Mouse (Mus musculus): ENCODE results near the gene Ezr. TPM values are rescaled to one million over a fixed set of nuclear protein-coding genes. Genes with fewer than 3 reads are reported as not detected.

The Ezr gene
- polyA plus RNA-seq, 1 experiment from 2014 or later: 176 TPM

- Histone ChIP-seq H3K9me3 (ENCODE audit: control insufficient read depth, low read depth, low read length) (no peaks in the 10 kb centered on the region), H3K36me3 (ENCODE audit: control insufficient read depth, insufficient read depth, low read length) (peaks cover 9% of the 10 kb centered on the region; the same call in 1 of the 2 replicates), H3K4me3 (ENCODE audit: low read depth, low read length) (no peak overlapping the region), H3K27ac (ENCODE audit: low read length) (no peak overlapping the region), H3K9ac (replicated peaks; ENCODE audit: low read depth, low read length) (no peak overlapping the region), H3K4me2 (replicated peaks; ENCODE audit: low read depth, low read length) (no peak overlapping the region), H3K27me3 (ENCODE audit: control insufficient read depth, insufficient read depth, low read length) (no peaks in the 10 kb centered on the region), H3K4me1 (ENCODE audit: control insufficient read depth, insufficient read depth, low read length) (peaks cover 6% of the 10 kb centered on the region; the same call in 1 of the 2 replicates)
- ATAC-seq (ENCODE audit: insufficient number of reproducible peaks, insufficient read depth, low FRiP score, low read depth): no peak
- 58% methylated on average over 9 of the region's 9 CpGs for WGBS
These were observed 22.8 kb downstream of the Ezr start for GRCm38 (mm10) chr17:6759717-6760292.

DNA sequence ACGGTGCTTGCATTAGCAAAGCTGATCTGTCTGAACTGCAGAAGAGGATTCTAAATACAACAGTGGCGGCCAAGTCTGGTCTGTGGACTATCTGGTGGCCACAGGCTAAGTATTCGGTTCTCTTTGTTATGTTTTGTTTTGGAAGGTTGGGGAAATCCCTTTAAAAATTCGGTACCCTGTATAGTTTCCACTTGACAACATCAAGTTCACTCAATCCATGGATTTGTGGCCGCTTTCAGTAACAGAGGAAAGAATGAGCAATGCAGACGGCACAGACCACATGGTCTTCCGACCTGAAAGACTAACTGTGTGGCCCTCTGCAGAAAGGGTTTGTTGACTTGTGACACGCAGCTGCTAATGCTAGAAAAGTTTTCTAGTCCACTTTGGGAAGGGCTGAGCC, 23.7 kb downstream of the Ezr start:
- Histone ChIP-seq H3K9ac (replicated peaks; ENCODE audit: low read depth, low read length) (no peak overlapping the region), H3K27ac (ENCODE audit: low read length) (no peak overlapping the region), H3K36me3 (ENCODE audit: control insufficient read depth, insufficient read depth, low read length) (peaks cover 9% of the 10 kb centered on the region; the same call in 1 of the 2 replicates), H3K4me3 (ENCODE audit: low read depth, low read length) (no peak overlapping the region), H3K27me3 (ENCODE audit: control insufficient read depth, insufficient read depth, low read length) (no peaks in the 10 kb centered on the region), H3K4me1 (ENCODE audit: control insufficient read depth, insufficient read depth, low read length) (no peaks in the 10 kb centered on the region), H3K4me2 (replicated peaks; ENCODE audit: low read depth, low read length) (no peak overlapping the region), H3K9me3 (ENCODE audit: control insufficient read depth, low read depth, low read length) (no peaks in the 10 kb centered on the region)
- 77% methylated on average over 8 of the region's 8 CpGs for WGBS
- no peak for ATAC-seq (ENCODE audit: insufficient number of reproducible peaks, insufficient read depth, low FRiP score, low read depth)

DNA sequence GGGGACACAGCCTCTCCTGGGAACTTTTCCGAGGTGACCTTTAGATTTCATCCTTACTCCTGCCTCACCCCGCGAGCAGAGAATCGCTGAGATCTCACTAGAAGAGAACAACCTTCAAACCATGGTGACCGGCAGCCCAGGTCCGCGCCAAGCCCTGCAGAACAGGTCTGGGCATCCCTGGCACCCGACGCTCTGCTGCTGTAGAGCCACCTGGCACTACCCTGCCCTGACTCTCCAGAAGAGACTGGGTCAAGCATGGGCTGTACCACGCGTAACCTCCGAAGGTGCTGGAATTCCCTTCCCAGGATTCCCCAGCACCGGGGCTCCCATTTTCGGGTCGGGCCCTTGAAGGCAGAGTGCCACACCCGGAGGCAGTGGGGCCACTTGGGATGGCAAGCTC, 24.7 kb downstream of the Ezr start:
- Histone ChIP-seq H3K4me1 (ENCODE audit: control insufficient read depth, insufficient read depth, low read length) (no peaks in the 10 kb centered on the region), H3K36me3 (ENCODE audit: control insufficient read depth, insufficient read depth, low read length) (peaks cover 12% of the 10 kb centered on the region; the same call in 1 of the 2 replicates), H3K4me2 (replicated peaks; ENCODE audit: low read depth, low read length) (no peak overlapping the region), H3K4me3 (ENCODE audit: low read depth, low read length) (no peak overlapping the region), H3K9me3 (ENCODE audit: control insufficient read depth, low read depth, low read length) (no peaks in the 10 kb centered on the region), H3K9ac (replicated peaks; ENCODE audit: low read depth, low read length) (no peak overlapping the region), H3K27ac (ENCODE audit: low read length) (no peak overlapping the region), H3K27me3 (ENCODE audit: control insufficient read depth, insufficient read depth, low read length) (no peaks in the 10 kb centered on the region)
- ATAC-seq (ENCODE audit: insufficient number of reproducible peaks, insufficient read depth, low FRiP score, low read depth): no peak
- 95% methylated on average over 16 of the region's 16 CpGs for WGBS

DNA sequence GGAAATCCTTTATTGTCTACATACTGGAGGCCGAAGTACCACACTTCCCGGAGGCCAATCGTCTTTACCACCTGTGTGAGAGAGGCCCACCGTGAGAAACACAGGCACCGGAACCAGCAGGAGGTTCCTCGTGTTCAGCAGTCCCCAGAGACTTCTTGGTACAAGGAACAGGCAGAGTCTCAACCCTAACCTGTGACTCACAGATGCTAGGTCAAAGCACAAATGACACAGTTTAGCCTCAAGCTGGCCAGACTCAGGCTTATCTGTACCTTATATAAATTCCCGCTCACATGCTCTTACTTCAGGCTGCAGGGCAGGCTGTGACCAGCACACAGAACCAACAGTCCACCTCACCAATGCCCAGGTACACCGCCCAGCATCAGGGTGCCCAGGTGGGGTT, 26.7 kb downstream of the Ezr start:
- Histone ChIP-seq H3K4me3 (ENCODE audit: low read depth, low read length) (no peak overlapping the region), H3K9ac (replicated peaks; ENCODE audit: low read depth, low read length) (no peak overlapping the region), H3K4me1 (ENCODE audit: control insufficient read depth, insufficient read depth, low read length) (no peaks in the 10 kb centered on the region), H3K9me3 (ENCODE audit: control insufficient read depth, low read depth, low read length) (no peaks in the 10 kb centered on the region), H3K4me2 (replicated peaks; ENCODE audit: low read depth, low read length) (no peak overlapping the region), H3K36me3 (ENCODE audit: control insufficient read depth, insufficient read depth, low read length) (peaks cover 18% of the 10 kb centered on the region; the same call in 1 of the 2 replicates), H3K27me3 (ENCODE audit: control insufficient read depth, insufficient read depth, low read length) (no peaks in the 10 kb centered on the region), H3K27ac (ENCODE audit: low read length) (no peak overlapping the region)
- WGBS: 61% methylated on average over 8 of the region's 8 CpGs
- ATAC-seq (ENCODE audit: insufficient number of reproducible peaks, insufficient read depth, low FRiP score, low read depth): no peak

GRCm38 (mm10) chr17:6755176-6755575, 27.4 kb downstream of the Ezr start:
- WGBS: 84% methylated on average over 9 of the region's 9 CpGs
- ATAC-seq (ENCODE audit: insufficient number of reproducible peaks, insufficient read depth, low FRiP score, low read depth): no peak
- no peak overlapping the region for H3K9ac ChIP-seq (replicated peaks; ENCODE audit: low read depth, low read length)
- H3K36me3 ChIP-seq (ENCODE audit: control insufficient read depth, insufficient read depth, low read length): peaks cover 18% of the 10 kb centered on the region; the same call in 1 of the 2 replicates
- no peak overlapping the region for H3K4me3 ChIP-seq (ENCODE audit: low read depth, low read length)
- no peaks in the 10 kb centered on the region for H3K4me1 ChIP-seq (ENCODE audit: control insufficient read depth, insufficient read depth, low read length)
- no peaks in the 10 kb centered on the region for H3K9me3 ChIP-seq (ENCODE audit: control insufficient read depth, low read depth, low read length)
- no peak overlapping the region for H3K27ac ChIP-seq (ENCODE audit: low read length)
- H3K4me2 ChIP-seq (replicated peaks; ENCODE audit: low read depth, low read length): no peak overlapping the region
- H3K27me3 ChIP-seq (ENCODE audit: control insufficient read depth, insufficient read depth, low read length): no peaks in the 10 kb centered on the region

DNA sequence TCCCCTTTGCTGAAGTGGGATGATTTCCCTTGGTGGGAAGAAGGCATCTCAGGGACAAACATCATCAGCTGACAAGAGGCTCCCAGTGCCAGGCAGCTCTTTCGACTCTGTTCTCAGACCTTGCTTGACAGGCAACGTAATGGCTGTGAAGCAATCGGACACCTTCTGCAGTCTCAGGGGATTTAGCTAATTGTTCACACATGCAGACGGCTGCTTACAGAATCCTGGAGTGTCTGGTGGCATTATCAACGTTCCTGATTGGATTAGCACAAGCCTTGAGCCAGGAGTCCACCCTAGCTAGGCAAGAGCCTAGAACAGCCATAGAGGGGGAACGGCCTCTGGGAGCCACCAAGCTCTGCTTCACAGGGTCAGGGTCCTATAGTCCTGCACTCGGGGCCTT, 30.2 kb downstream of the Ezr start:
- WGBS: 70% methylated on average over 7 of the region's 7 CpGs
- Histone ChIP-seq H3K4me3 (ENCODE audit: low read depth, low read length) (no peak overlapping the region), H3K27ac (ENCODE audit: low read length) (no peak overlapping the region), H3K4me2 (replicated peaks; ENCODE audit: low read depth, low read length) (no peak overlapping the region), H3K36me3 (ENCODE audit: control insufficient read depth, insufficient read depth, low read length) (peaks cover 16% of the 10 kb centered on the region; the same call in 1 of the 2 replicates), H3K9me3 (ENCODE audit: control insufficient read depth, low read depth, low read length) (no peaks in the 10 kb centered on the region), H3K9ac (replicated peaks; ENCODE audit: low read depth, low read length) (no peak overlapping the region), H3K4me1 (ENCODE audit: control insufficient read depth, insufficient read depth, low read length) (peaks cover 5% of the 10 kb centered on the region; the same call in 1 of the 2 replicates), H3K27me3 (ENCODE audit: control insufficient read depth, insufficient read depth, low read length) (no peaks in the 10 kb centered on the region)
- no peak for ATAC-seq (ENCODE audit: insufficient number of reproducible peaks, insufficient read depth, low FRiP score, low read depth)

GRCm38 (mm10) chr17:6751221-6751859, 31.2 kb downstream of the Ezr start:
- H3K27ac ChIP-seq (ENCODE audit: low read length): no peak overlapping the region
- no peaks in the 10 kb centered on the region for H3K27me3 ChIP-seq (ENCODE audit: control insufficient read depth, insufficient read depth, low read length)
- H3K9me3 ChIP-seq (ENCODE audit: control insufficient read depth, low read depth, low read length): no peaks in the 10 kb centered on the region
- peaks cover 14% of the 10 kb centered on the region; the same call in 1 of the 2 replicates for H3K36me3 ChIP-seq (ENCODE audit: control insufficient read depth, insufficient read depth, low read length)
- no peak overlapping the region for H3K4me3 ChIP-seq (ENCODE audit: low read depth, low read length)
- no peak for ATAC-seq (ENCODE audit: insufficient number of reproducible peaks, insufficient read depth, low FRiP score, low read depth)
- no peak overlapping the region for H3K4me2 ChIP-seq (replicated peaks; ENCODE audit: low read depth, low read length)
- 64% methylated on average over 11 of the region's 11 CpGs for WGBS
- H3K4me1 ChIP-seq (ENCODE audit: control insufficient read depth, insufficient read depth, low read length): peaks cover 6% of the 10 kb centered on the region; the same call in 1 of the 2 replicates
- no peak overlapping the region for H3K9ac ChIP-seq (replicated peaks; ENCODE audit: low read depth, low read length)

GRCm38 (mm10) chr17:6748779-6749464, 33.7 kb downstream of the Ezr start:
- no peak overlapping the region for H3K4me3 ChIP-seq (ENCODE audit: low read depth, low read length)
- no peak overlapping the region for H3K27ac ChIP-seq (ENCODE audit: low read length)
- H3K9ac ChIP-seq (replicated peaks; ENCODE audit: low read depth, low read length): no peak overlapping the region
- H3K9me3 ChIP-seq (ENCODE audit: control insufficient read depth, low read depth, low read length): no peaks in the 10 kb centered on the region
- no peak for ATAC-seq (ENCODE audit: insufficient number of reproducible peaks, insufficient read depth, low FRiP score, low read depth)
- no peak overlapping the region for H3K4me2 ChIP-seq (replicated peaks; ENCODE audit: low read depth, low read length)
- H3K4me1 ChIP-seq (ENCODE audit: control insufficient read depth, insufficient read depth, low read length): peaks cover 6% of the 10 kb centered on the region; the same call in 1 of the 2 replicates
- H3K27me3 ChIP-seq (ENCODE audit: control insufficient read depth, insufficient read depth, low read length): no peaks in the 10 kb centered on the region
- 79% methylated on average over 17 of the region's 17 CpGs for WGBS
- H3K36me3 ChIP-seq (ENCODE audit: control insufficient read depth, insufficient read depth, low read length): peaks cover 14% of the 10 kb centered on the region; the same call in 1 of the 2 replicates
